Mouse (Mus musculus) heart, embryonic 11.5 days (tissue): Measurements from ENCODE around the gene Slc25a12. TPM values are rescaled to one million over a fixed set of nuclear protein-coding genes. Genes with fewer than 3 reads are reported as not detected.

Experiments
- ATAC-seq: fragments of 200-750 bp; cut with Nextera tagmentation; replicated peaks from 2 replicates; pipeline ENCODE4 v1.8.0; 2017; ENCODE audit warnings: moderate library complexity; ENCODE audit not compliant: insufficient number of reproducible peaks, low FRiP score, low TSS enrichment
- H3K27ac ChIP-seq: fragments of 300-500 bp; sonication (generic); 2 replicates; pipeline ENCODE4 v1.5.1; 2014; ENCODE audit warnings: mild to moderate bottlenecking, low read depth, low read length
- H3K27me3 ChIP-seq: fragments of 300-500 bp; sonication (generic); 2 replicates; pipeline ENCODE4 v1.6.1; 2014; ENCODE audit warnings: mild to moderate bottlenecking, low read length, mixed read lengths; ENCODE audit not compliant: control insufficient read depth, insufficient read depth
- H3K36me3 ChIP-seq: fragments of 300-500 bp; sonication (generic); 2 replicates; pipeline ENCODE4 v1.6.1; 2014; ENCODE audit warnings: mild to moderate bottlenecking, low read length, moderate library complexity, mixed read lengths; ENCODE audit not compliant: control insufficient read depth, insufficient read depth
- H3K4me1 ChIP-seq: fragments of 300-500 bp; sonication (generic); 2 replicates; pipeline ENCODE4 v1.6.1; 2014; ENCODE audit warnings: low read length; ENCODE audit not compliant: control insufficient read depth, insufficient read depth
- H3K4me2 ChIP-seq: fragments of 300-500 bp; sonication (generic); 2 replicates; pipeline ENCODE4 v1.6.1; 2014; ENCODE audit warnings: mild to moderate bottlenecking, moderate library complexity
- H3K4me3 ChIP-seq: fragments of 300-500 bp; sonication (generic); 2 replicates; pipeline ENCODE4 v1.5.1; 2014; ENCODE audit warnings: low read depth, low read length
- H3K9ac ChIP-seq: fragments of 300-500 bp; sonication (generic); 2 replicates; pipeline ENCODE4 v1.6.1; 2014; ENCODE audit warnings: mild to moderate bottlenecking, low read depth, low read length, moderate library complexity
- H3K9me3 ChIP-seq: fragments of 300-500 bp; sonication (generic); replicated peaks from 2 replicates; pipeline ENCODE4 v1.6.1; 2016; ENCODE audit warnings: low read length; ENCODE audit not compliant: control insufficient read depth
- WGBS: fragments of 180-500 bp; shearing (Covaris S2); extraction: QIAGEN DNeasy Blood & Tissue Kit; methylation state at CpG from one replicate; pipeline ENCODE4 v1.1.7; 2014; ENCODE audit not compliant: insufficient replicate concordance; 5-methylcytosine and 5-hydroxymethylcytosine counted together
- polyA plus RNA-seq: library from polyadenylated mRNA; unstranded; fragments of >200 nt; fragmentation: Nextera tagmentation; extraction: Ambion mirVana; gene quantifications from 2 replicates; pipeline ENCODE4 v1.2.1, GENCODE M21; 2014

The Slc25a12 gene
- polyA plus RNA-seq, 1 experiment from 2014 or later = 86.9 TPM

- Histone ChIP-seq H3K9me3 (no peaks in the 10 kb centered on the region), H3K27me3 (no peaks in the 10 kb centered on the region), H3K4me2 (no peak overlapping the region), H3K27ac (no peak overlapping the region), H3K4me3 (no peak overlapping the region), H3K36me3 (0 out of 2 replicates have a peak, but pooled peaks cover 4% of the 10 kb centered on the region), H3K9ac (no peak overlapping the region), H3K4me1 (0 out of 2 replicates have a peak, but pooled peaks cover 3% of the 10 kb centered on the region)
- no peak for ATAC-seq
- 90% methylated on average over 10 of the region's 10 CpGs for WGBS
Measured at GRCm38 (mm10) chr2:71343884-71344640, 23.5 kb downstream of the Slc25a12 start.

- H3K4me3 ChIP-seq = no peak overlapping the region
- no peak for ATAC-seq
- no peak overlapping the region for H3K27ac ChIP-seq
- no peaks in the 10 kb centered on the region for H3K9me3 ChIP-seq
- no peaks in the 10 kb centered on the region for H3K27me3 ChIP-seq
- H3K9ac ChIP-seq = no peak overlapping the region
- no peak overlapping the region for H3K4me2 ChIP-seq
- H3K4me1 ChIP-seq = no peaks in the 10 kb centered on the region
- WGBS = 64% methylated on average over 5 of the region's 5 CpGs
- 0 out of 2 replicates have a peak, but pooled peaks cover 4% of the 10 kb centered on the region for H3K36me3 ChIP-seq
Measured at GRCm38 (mm10) chr2:71340126-71340525, 27.4 kb downstream of the Slc25a12 start.

GRCm38 (mm10) chr2:71338145-71338796 lies 29.3 kb downstream of the Slc25a12 start:
- Histone ChIP-seq H3K9ac (no peak overlapping the region), H3K36me3 (0 out of 2 replicates have a peak, but pooled peaks cover 4% of the 10 kb centered on the region), H3K4me1 (no peaks in the 10 kb centered on the region), H3K4me2 (no peak overlapping the region), H3K4me3 (no peak overlapping the region), H3K9me3 (no peaks in the 10 kb centered on the region), H3K27me3 (no peaks in the 10 kb centered on the region), H3K27ac (no peak overlapping the region)
- no peak for ATAC-seq
- WGBS = 78% methylated on average over 12 of the region's 12 CpGs

- H3K9ac ChIP-seq = no peak overlapping the region
- ATAC-seq = no peak
- no peaks in the 10 kb centered on the region for H3K27me3 ChIP-seq
- WGBS = 84% methylated on average over 6 of the region's 6 CpGs
- H3K4me1 ChIP-seq = no peaks in the 10 kb centered on the region
- peaks cover 2% of the 10 kb centered on the region; the same call in 1 of the 2 replicates for H3K36me3 ChIP-seq
- no peaks in the 10 kb centered on the region for H3K9me3 ChIP-seq
- no peak overlapping the region for H3K4me2 ChIP-seq
- H3K4me3 ChIP-seq = no peak overlapping the region
- no peak overlapping the region for H3K27ac ChIP-seq
Measured at GRCm38 (mm10) chr2:71336631-71337030, 30.9 kb downstream of the Slc25a12 start.

GRCm38 (mm10) chr2:71336209-71336608 lies 31.3 kb downstream of the Slc25a12 start:
- H3K4me1 ChIP-seq = no peaks in the 10 kb centered on the region
- peaks cover 4% of the 10 kb centered on the region; the same call in 1 of the 2 replicates for H3K36me3 ChIP-seq
- no peak overlapping the region for H3K4me3 ChIP-seq
- no peak for ATAC-seq
- no peak overlapping the region for H3K4me2 ChIP-seq
- H3K9me3 ChIP-seq = no peaks in the 10 kb centered on the region
- no peaks in the 10 kb centered on the region for H3K27me3 ChIP-seq
- 82% methylated on average over 5 of the region's 6 CpGs for WGBS
- H3K9ac ChIP-seq = no peak overlapping the region
- H3K27ac ChIP-seq = no peak overlapping the region

GRCm38 (mm10) chr2:71333986-71334822 lies 33.3 kb downstream of the Slc25a12 start:
- no peaks in the 10 kb centered on the region for H3K4me1 ChIP-seq
- H3K27ac ChIP-seq = no peak overlapping the region
- no peak overlapping the region for H3K4me3 ChIP-seq
- no peak for ATAC-seq
- no peaks in the 10 kb centered on the region for H3K27me3 ChIP-seq
- no peak overlapping the region for H3K9ac ChIP-seq
- no peaks in the 10 kb centered on the region for H3K9me3 ChIP-seq
- 86% methylated on average over 22 of the region's 22 CpGs for WGBS
- H3K4me2 ChIP-seq = no peak overlapping the region
- H3K36me3 ChIP-seq = peaks cover 4% of the 10 kb centered on the region; the same call in 1 of the 2 replicates

GRCm38 (mm10) chr2:71329761-71330160 lies 37.8 kb downstream of the Slc25a12 start:
- Histone ChIP-seq H3K9me3 (no peaks in the 10 kb centered on the region), H3K27me3 (no peaks in the 10 kb centered on the region), H3K27ac (no peak overlapping the region), H3K9ac (no peak overlapping the region), H3K4me1 (no peaks in the 10 kb centered on the region), H3K36me3 (peaks cover 6% of the 10 kb centered on the region; the same call in 1 of the 2 replicates), H3K4me3 (no peak overlapping the region), H3K4me2 (no peak overlapping the region)
- no peak for ATAC-seq
- 87% methylated on average over 3 of the region's 3 CpGs for WGBS

GRCm38 (mm10) chr2:71328391-71329160 lies 39.0 kb downstream of the Slc25a12 start:
- no peak for ATAC-seq
- H3K36me3 ChIP-seq = peaks cover 11% of the 10 kb centered on the region; the same call in 1 of the 2 replicates
- no peak overlapping the region for H3K4me3 ChIP-seq
- no peaks in the 10 kb centered on the region for H3K9me3 ChIP-seq
- H3K4me1 ChIP-seq = no peaks in the 10 kb centered on the region
- no peaks in the 10 kb centered on the region for H3K27me3 ChIP-seq
- H3K27ac ChIP-seq = no peak overlapping the region
- H3K9ac ChIP-seq = no peak overlapping the region
- 55% methylated on average over 15 of the region's 15 CpGs for WGBS
- H3K4me2 ChIP-seq = no peak overlapping the region
